Mouse (Mus musculus) C2C12 (cell line): ENCODE data around the gene Marveld3.

Source experiments
- CTCF ChIP-seq: IDR thresholded peaks from one replicate; pipeline ENCODE4 v1.5.1; 2011; ENCODE audit not compliant: control insufficient read depth, insufficient read depth, insufficient read length
- MAX ChIP-seq: IDR thresholded peaks from one replicate; pipeline ENCODE4 v1.6.1; 2011; ENCODE audit warnings: mild to moderate bottlenecking, control low read depth
- MYOD1 ChIP-seq: IDR thresholded peaks from one replicate; pipeline ENCODE4 v1.6.1; 2011; ENCODE audit warnings: low read depth; ENCODE audit not compliant: control insufficient read depth, insufficient read length
- MYOG ChIP-seq: IDR thresholded peaks from one replicate; pipeline ENCODE4 v1.6.1; 2011; ENCODE audit not compliant: control insufficient read depth, insufficient read length; ENCODE audit errors: extremely low read depth
- USF1 ChIP-seq: IDR thresholded peaks from one replicate; pipeline ENCODE4 v1.6.1; 2011; ENCODE audit warnings: low read depth, mild to moderate bottlenecking, control low read depth, moderate library complexity

DNA sequence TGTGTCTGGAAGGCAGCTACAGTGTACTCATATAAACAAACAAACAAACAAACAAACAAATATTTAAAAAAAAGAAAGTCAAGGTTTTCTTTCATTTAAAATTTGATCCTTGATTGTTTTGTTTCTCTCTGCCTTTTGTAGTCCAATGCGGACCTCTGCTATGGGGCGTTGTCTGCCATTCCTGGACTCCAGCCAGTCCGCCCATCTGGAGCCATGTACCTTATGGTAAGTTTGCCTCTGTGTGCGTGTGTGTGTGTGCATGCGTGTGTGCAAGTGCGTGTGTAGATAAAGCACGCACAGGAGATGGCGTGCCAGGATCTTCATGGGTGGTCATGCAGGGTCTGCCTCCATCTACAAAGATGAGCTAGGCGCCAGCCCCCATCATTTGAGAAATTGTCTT lies 35.4 kb upstream of the Marveld3 start:
- TF ChIP-seq CTCF (no peak), MYOD1 (no peak), MAX (no peak), USF1 (no peak), MYOG (no peak)
